Mouse (Mus musculus) G1E (cell line): ENCODE measurements around the gene Akain1. TPM values are rescaled to one million over a fixed set of nuclear protein-coding genes. Genes with fewer than 3 reads are reported as not detected.

Source experiments
- ATAC-seq: 2 replicates; pipeline ENCODE4 v1.8.0; 2016; ENCODE audit warnings: mild to moderate bottlenecking; ENCODE audit not compliant: insufficient number of reproducible peaks, poor library complexity, low FRiP score, severe bottlenecking; ENCODE audit errors: extremely low read depth
- DNase-seq: peaks from one replicate; pipeline ENCODE4 v3.0.0; 2012; ENCODE audit warnings: low spot score
- H3K27me3 ChIP-seq: 2 replicates; pipeline ENCODE4 v1.6.1; 2012; ENCODE audit warnings: mild to moderate bottlenecking, low read length, inconsistent platforms; ENCODE audit not compliant: insufficient read depth
- H3K36me3 ChIP-seq: replicated peaks from 2 replicates; pipeline ENCODE3; 2012; ENCODE audit warnings: mild to moderate bottlenecking, inconsistent platforms
- H3K4me1 ChIP-seq: 2 replicates; pipeline ENCODE4 v1.6.1; 2012; ENCODE audit warnings: low read depth, low read length, inconsistent platforms, mixed read lengths; ENCODE audit not compliant: insufficient read depth
- H3K4me3 ChIP-seq: 2 replicates; pipeline ENCODE4 v1.5.1; 2012; ENCODE audit warnings: low read depth, mild to moderate bottlenecking, inconsistent platforms, low read length, moderate library complexity, mixed read lengths
- H3K9me3 ChIP-seq: replicated peaks from 2 replicates; pipeline ENCODE4 v1.6.1; 2012; ENCODE audit warnings: inconsistent platforms
- CTCF ChIP-seq: IDR thresholded peaks from 2 replicates; pipeline ENCODE4 v1.5.1; 2012; ENCODE audit warnings: low read depth, low read length, inconsistent platforms, mixed read lengths
- GATA1 ChIP-seq: IDR thresholded peaks from 2 replicates; pipeline ENCODE4 v1.6.1; 2012; ENCODE audit warnings: borderline replicate concordance, low read length, inconsistent platforms, mixed read lengths
- GATA2 ChIP-seq: IDR thresholded peaks from 2 replicates; pipeline ENCODE4 v1.6.1; 2012; ENCODE audit warnings: low read depth, low read length, inconsistent platforms, borderline replicate concordance
- POLR2AphosphoS5 ChIP-seq: IDR thresholded peaks from 2 replicates; pipeline ENCODE4 v1.6.1; 2012; ENCODE audit warnings: low read depth, low read length, inconsistent platforms; ENCODE audit not compliant: insufficient replicate concordance
- TAL1 ChIP-seq: conservative IDR thresholded peaks from 2 replicates; pipeline ENCODE4 v1.6.1; 2012; ENCODE audit warnings: low read depth, low read length, inconsistent platforms, mixed read lengths
- polyA plus RNA-seq: library from polyadenylated mRNA; stranded (reverse); fragments of >175 nt; gene quantifications from 2 replicates; pipeline ENCODE4 v1.2.3, GENCODE M21; 2012
- total RNA-seq, 2 experiments: library from RNA; stranded (forward) in 1 of 2; stranded (reverse) in 1 of 2; fragments of 200-1000 nt in 1 of 2; fragments of >200 nt in 1 of 2; fragmentation: Nextera tagmentation in 1 of 2; gene quantifications; 2 replicates each; pipeline ENCODE4 v1.2.3; 2014 to 2017

Gene Akain1
- total and polyA plus RNA-seq, 3 experiments = 0.16 TPM; not detected in 2

DNA sequence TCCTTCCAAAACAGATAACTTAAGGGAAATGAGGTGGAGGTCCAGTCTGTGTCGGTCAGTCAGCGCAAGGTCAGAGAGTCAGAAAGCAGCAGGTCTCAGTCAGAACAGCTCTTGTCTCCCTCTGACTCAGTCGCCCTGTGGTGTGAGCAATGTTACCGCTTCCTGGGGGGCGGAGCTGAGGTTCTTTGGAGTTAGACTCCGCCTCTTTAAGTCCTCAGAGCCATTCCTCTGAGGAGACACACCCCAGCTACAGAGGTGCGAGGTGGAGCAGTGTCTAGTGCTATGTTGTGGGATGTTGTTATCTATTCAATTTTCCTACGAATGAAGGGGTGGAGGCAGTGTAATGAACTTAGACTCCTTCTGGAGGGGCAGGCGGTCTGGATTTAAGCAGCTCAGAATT is 1.9 kb downstream of the Akain1 start:
- DNase-seq (no peak), ATAC-seq (no peak)
- H3K4me3 ChIP-seq = no peak overlapping the region
- no peaks in the 10 kb centered on the region for H3K4me1 ChIP-seq
- peaks cover 23% of the 10 kb centered on the region for H3K9me3 ChIP-seq
- no peaks in the 10 kb centered on the region for H3K27me3 ChIP-seq
- no peak for TF ChIP-seq CTCF
- TF ChIP-seq GATA2 = no peak
- TF ChIP-seq TAL1 = no peak
- no peak for TF ChIP-seq GATA1
- TF ChIP-seq POLR2AphosphoS5 = no peak
- H3K36me3 ChIP-seq = no peaks in the 10 kb centered on the region

DNA sequence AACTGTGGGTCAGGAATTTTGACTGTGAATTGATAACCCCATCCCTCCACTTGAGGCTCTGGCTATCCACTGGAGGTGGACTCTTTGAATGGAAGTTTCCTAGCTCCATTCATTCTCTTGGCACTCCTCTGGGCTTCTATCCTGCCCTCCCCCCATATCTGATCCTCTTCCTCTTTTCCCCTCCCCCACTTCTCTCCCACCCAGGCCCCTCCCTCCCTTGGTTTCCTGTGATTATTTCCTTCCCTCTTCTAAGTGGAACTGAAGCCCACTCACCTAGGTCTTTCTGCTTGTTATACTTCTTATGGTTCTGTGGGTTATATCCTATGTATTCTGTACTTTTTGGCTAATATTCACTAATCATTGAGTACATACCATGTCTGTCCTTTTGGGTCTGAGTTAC is 9.6 kb downstream of the Akain1 start:
- no peak overlapping the region for H3K4me3 ChIP-seq
- DNase-seq (no peak), ATAC-seq (no peak)
- TF ChIP-seq CTCF (no peak), GATA1 (no peak), POLR2AphosphoS5 (no peak), GATA2 (no peak), TAL1 (no peak)
- no peaks in the 10 kb centered on the region for H3K27me3 ChIP-seq
- H3K9me3 ChIP-seq = 0 out of 2 replicates have a peak, but pooled peaks cover 2% of the 10 kb centered on the region
- no peaks in the 10 kb centered on the region for H3K36me3 ChIP-seq
- no peaks in the 10 kb centered on the region for H3K4me1 ChIP-seq

DNA sequence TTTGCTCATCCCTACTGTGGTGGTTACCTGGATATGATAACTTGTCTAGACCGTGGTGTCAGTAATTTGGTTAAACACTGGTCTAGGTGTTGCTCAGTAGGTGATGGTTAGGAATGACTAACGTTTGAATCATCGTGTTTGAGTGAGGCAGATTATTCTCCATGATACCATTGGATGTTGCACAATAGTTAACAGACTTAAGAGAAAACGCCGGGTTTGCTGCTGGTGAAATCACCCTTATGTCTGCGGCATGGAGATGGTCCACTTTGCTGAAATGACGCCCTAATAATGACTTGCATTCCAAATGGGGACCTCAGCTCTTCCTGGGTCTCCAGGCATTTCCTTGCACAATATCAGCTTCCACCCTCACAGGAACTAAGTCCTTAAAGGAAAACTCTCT is 22.6 kb downstream of the Akain1 start:
- no peak overlapping the region for H3K4me3 ChIP-seq
- ATAC-seq (no peak), DNase-seq (no peak)
- no peaks in the 10 kb centered on the region for H3K36me3 ChIP-seq
- H3K4me1 ChIP-seq = no peaks in the 10 kb centered on the region
- TF ChIP-seq POLR2AphosphoS5 (no peak), CTCF (no peak), GATA2 (no peak), TAL1 (no peak), GATA1 (no peak)
- peaks cover 23% of the 10 kb centered on the region for H3K9me3 ChIP-seq
- H3K27me3 ChIP-seq = no peaks in the 10 kb centered on the region

DNA sequence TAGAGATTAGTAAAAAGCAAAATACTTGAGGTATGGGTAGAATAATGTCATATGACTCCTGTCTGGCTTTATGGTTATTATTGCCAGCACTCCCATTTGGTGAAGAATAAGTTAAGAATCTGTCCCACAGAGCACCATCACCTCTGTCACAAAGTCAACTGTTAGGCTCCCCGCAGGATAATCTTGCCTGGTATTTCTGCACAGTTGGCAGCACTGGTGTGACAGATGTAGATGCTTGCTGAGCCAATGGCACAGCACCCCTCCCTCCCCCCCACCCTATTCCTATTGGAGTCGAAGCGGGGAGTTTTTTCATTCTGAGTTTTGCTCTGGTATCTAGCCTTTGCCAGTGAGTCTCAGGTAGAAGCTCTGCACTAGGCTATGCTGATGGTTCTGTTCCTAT is 23.9 kb downstream of the Akain1 start:
- Histone ChIP-seq H3K4me3 (no peak overlapping the region), H3K27me3 (no peaks in the 10 kb centered on the region), H3K9me3 (peaks cover 13% of the 10 kb centered on the region), H3K4me1 (no peaks in the 10 kb centered on the region), H3K36me3 (no peaks in the 10 kb centered on the region)
- ATAC-seq = no peak
- no peak for DNase-seq
- TF ChIP-seq GATA2 (no peak), CTCF (no peak), POLR2AphosphoS5 (no peak), GATA1 (no peak), TAL1 (no peak)

DNA sequence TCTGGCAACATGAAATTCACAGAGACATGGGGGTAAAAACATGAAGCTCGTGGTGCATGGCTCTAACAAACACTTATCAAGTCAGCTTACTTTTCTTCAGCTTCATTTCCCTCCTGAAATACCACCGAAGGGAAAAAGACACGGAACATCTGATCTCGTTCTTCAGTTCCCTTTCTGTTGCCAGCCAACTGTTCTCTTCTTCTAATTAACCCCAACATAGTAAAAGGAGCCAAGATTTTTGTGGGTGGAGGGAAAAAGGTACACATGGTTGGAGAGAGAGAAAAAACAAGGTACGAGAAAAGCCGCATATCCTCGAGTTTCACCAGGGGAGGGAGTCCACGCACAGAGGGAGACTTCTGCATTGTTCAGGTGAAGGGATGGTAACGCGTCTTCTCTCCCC is 32.0 kb downstream of the Akain1 start:
- Histone ChIP-seq H3K4me1 (no peaks in the 10 kb centered on the region), H3K4me3 (no peak overlapping the region), H3K9me3 (peaks cover 35% of the 10 kb centered on the region), H3K27me3 (no peaks in the 10 kb centered on the region), H3K36me3 (no peaks in the 10 kb centered on the region)
- ATAC-seq = no peak
- TF ChIP-seq CTCF (no peak), GATA2 (no peak), GATA1 (no peak), POLR2AphosphoS5 (no peak), TAL1 (no peak)
- no peak for DNase-seq

DNA sequence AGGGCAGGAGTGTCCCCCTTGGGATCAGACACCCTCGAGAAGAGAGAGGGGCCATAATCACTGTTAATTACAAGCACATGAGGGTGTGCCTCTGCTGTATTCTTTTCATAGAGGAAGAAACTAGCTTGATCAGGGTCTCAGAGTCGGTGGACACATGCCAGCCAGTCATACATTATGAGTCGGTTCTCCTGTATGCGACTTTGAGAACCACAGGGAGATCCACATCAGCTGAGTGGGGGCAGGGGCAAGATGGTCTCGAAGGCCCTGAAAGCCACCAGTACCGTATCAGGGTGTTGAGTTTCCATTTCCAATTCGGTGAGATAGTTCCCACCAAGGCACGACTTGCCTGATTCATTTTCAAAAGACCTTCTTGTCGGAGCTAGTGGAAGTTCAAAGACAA is 33.3 kb downstream of the Akain1 start:
- Histone ChIP-seq H3K36me3 (no peaks in the 10 kb centered on the region), H3K27me3 (no peaks in the 10 kb centered on the region), H3K4me1 (no peaks in the 10 kb centered on the region), H3K9me3 (peaks cover 36% of the 10 kb centered on the region), H3K4me3 (no peak overlapping the region)
- DNase-seq = no peak
- ATAC-seq = no peak
- TF ChIP-seq GATA1 (no peak), CTCF (no peak), POLR2AphosphoS5 (no peak), TAL1 (no peak), GATA2 (no peak)

DNA sequence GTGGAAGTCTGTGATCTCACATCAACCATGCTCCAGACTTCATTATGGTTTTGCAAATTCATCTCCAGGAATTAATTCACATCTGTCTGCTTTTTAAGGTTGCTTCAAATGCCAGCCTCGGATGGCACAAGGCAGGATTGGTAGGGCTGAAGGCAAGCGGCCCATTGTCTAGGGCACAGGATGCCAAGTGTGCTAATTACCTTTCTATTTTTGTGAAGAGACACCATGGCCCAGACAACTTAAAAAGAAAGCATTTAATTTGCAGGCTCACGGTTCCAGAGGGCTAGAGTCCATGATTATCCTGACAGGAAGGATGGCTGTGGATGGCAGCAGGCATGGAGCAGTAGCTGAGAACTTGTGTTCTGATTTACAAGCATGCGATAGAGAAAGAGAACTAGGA is 35.0 kb downstream of the Akain1 start:
- H3K4me1 ChIP-seq = no peaks in the 10 kb centered on the region
- TF ChIP-seq TAL1 (no peak), GATA1 (no peak), POLR2AphosphoS5 (no peak), GATA2 (no peak), CTCF (no peak)
- no peak for ATAC-seq

More for the DNA sequence above, 35.0 kb downstream of the Akain1 start:
- peaks cover 41% of the 10 kb centered on the region for H3K9me3 ChIP-seq
- no peaks in the 10 kb centered on the region for H3K36me3 ChIP-seq
- no peak overlapping the region for H3K4me3 ChIP-seq
- no peaks in the 10 kb centered on the region for H3K27me3 ChIP-seq
- no peak for DNase-seq
